Mouse (Mus musculus) embryo, embryonic 9.5 days (tissue): ENCODE data around the gene Arsg.

ENCODE experiments used
- DNase-seq: peaks from one replicate; pipeline ENCODE4 v3.0.0-alpha.2; 2017; ENCODE audit errors: extremely low spot score

The Arsg gene

GRCm38 (mm10) chr11:109473171-109474085 lies at the start of gene Arsg, which contains the start of gene Slc16a6:
TSS of gene Arsg (plus strand) at chr11:109473374.
TSS of gene Slc16a6 (minus strand) at chr11:109473598.
- DNase-seq = peak; percentile 95

GRCm38 (mm10) chr11:109425392-109426271 lies 47.5 kb upstream of the Arsg start, which contains the start of gene Amz2:
TSS of gene Amz2 (plus strand) at chr11:109425946.
- DNase-seq = peak; percentile 100

- DNase-seq = no peak
These were observed 46.9 kb upstream of the Arsg start for GRCm38 (mm10) chr11:109426272-109426586.

DNA sequence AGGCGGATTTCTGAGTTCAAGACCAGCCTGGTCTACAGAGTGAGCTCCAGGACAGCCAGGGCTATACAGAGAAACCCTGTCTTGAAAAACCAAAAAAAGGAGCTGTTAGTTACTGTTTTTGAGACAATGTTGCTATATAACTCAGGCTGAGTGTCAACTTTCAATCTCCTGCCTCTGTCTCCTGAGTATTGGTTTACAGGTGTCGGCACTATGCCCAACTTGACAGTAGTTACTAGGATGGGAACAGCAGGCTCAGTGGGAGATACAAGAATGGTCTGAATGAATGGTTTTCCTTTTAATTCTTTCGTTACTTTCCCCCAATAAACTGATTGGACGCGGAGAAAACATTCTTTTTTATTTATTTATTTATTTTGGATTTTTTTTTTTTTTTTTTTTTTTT lies 45.8 kb upstream of the Arsg start:
- DNase-seq = no peak

GRCm38 (mm10) chr11:109434233-109434798 lies 38.9 kb upstream of the Arsg start:
- DNase-seq = no peak

DNA sequence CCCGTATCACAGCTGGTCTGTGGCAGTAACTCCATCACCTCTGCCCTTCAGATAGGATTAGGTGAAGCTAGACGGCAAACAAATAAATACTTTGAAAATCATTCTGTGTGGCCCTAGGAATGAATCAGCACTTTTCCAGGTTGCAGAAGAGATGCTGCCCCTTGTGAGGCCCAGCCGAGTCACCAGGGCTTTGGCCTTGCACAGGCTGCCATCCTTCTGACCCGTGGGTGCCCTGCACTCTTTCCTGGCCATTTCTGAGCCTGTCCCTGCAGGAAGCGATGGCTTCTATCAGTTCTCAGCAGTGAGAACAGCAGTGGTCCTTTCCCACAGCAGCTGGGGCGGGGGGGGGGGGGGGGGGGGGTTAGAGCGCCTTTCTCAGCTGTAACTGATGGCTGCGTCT lies 36.3 kb upstream of the Arsg start:
- DNase-seq = no peak

DNA sequence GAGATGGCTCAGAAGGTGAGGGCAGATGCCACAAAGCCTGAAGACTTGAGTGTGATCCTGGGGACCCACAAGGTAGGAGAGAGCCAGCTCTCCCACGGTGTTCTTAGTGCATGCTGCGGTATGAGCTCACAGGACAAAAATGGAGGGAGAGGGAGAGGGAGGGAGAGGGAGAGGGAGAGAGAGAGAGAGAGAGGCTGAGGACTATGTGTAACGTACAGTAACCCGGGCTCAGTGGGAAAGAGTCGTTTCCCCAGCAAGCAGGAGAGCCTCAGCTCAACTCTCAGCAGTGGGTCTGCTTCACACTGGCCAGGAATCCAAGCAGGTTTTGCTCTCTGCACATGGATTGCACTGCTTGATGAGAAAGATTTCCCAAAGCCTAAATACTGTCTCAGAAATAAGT lies 34.0 kb upstream of the Arsg start:
- no peak for DNase-seq

- DNase-seq = peak; percentile 68
These were observed 33.3 kb upstream of the Arsg start for GRCm38 (mm10) chr11:109439829-109440340.

- DNase-seq = no peak
These were observed 32.5 kb upstream of the Arsg start for GRCm38 (mm10) chr11:109440641-109441040.

DNA sequence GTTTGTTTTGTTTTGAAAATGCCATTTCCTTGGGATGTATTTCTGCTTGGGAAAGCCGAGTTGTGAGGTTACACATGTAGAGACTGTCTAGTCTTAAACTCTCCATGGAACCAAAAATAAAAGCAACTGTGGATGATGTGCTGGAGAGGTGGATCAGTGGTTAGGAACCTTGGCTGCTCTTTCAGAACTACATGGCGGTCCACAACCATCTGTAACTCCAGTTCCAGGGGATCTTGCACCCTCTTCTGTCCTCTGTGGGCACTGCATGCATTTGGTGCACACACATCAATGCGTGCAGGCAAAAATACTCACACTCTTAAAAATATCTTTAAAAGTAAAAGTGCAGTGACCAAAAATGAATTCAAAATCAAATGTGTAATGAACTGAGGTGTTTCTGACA lies 32.1 kb upstream of the Arsg start:
- DNase-seq = peak; percentile 28

- DNase-seq = no peak
These were observed 30.9 kb upstream of the Arsg start for GRCm38 (mm10) chr11:109442166-109442730.

GRCm38 (mm10) chr11:109443468-109444263 lies 29.5 kb upstream of the Arsg start:
- no peak for DNase-seq

DNA sequence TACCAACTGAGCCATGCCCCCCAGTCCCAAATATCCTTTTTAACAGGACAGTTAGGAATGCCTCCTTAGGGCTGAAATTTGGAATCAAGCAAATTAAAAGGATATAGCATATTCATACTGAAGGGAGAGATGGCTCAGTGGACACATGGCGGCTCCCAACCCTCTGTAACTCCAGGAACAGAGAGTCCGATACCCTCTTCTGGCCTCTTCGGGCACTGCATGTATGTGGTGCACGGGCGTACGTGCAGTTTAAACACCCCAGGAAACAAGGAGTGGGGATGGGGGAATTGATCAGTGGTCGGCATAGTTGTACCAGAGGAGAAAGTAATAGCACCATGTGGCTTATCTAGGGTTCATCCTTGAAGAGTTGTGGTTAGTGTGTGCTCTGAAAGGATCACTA lies 28.6 kb upstream of the Arsg start:
- peak; percentile 19 for DNase-seq

GRCm38 (mm10) chr11:109445438-109446035 lies 27.6 kb upstream of the Arsg start:
- DNase-seq = peak; percentile 49

DNA sequence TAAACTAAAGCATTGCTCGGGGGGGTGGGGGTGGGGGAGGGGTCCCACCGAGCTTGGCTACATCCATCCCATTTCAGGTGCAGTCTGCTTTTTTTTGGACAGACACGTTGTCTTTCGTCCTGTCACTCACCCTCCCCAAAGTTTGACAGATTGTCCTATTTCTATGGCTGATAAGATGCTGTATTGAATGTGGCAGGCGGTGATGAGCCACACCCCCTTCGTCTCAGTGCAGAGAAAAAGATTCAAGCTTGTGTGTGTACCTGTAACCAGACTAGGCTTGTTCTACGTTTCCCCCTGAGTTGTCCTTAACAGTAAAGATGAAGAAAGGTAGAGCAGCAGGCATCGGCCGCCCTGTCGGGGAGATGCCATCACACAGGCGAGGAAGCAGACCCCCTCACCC lies 22.0 kb upstream of the Arsg start:
- DNase-seq = no peak

DNA sequence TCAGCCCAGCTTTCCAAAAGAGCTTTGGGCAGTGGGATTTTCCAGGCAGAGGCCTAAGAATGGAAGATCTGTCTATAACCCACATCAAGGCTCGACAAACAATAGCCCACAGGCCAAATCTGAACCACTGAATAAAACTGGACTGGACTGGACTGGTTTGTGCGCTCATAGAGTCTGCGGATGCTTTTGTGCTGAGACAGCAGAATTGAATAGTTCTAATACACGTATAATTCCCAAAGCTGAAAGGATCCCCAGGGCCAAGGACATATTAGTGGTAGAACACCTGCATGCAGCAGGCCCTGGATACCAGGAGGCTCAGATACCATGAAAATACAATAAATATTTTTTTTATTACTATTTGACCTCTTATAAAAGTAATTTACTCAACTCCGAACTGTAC lies 16.9 kb upstream of the Arsg start:
- DNase-seq = no peak

DNA sequence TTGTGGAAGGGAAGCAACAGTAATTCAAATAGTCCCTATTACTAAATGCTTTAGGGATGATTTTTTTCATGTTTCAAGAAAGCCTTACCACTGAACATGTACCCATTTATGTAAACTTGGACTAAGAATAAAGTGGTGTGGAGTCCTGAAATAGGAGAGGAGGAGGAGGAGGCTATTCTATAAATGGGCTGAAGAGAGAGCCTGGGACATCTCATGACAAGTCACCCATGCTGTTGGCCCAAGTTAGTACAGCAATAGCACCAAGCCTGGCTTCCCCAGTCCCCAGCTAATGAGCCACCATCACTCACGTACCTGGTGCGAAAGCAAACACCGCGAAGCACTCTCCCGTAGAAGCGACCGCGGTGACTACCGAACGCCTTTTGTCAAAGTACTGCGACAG lies 15.0 kb upstream of the Arsg start:
- DNase-seq = no peak

GRCm38 (mm10) chr11:109460586-109460985 lies 12.6 kb upstream of the Arsg start:
- no peak for DNase-seq

DNA sequence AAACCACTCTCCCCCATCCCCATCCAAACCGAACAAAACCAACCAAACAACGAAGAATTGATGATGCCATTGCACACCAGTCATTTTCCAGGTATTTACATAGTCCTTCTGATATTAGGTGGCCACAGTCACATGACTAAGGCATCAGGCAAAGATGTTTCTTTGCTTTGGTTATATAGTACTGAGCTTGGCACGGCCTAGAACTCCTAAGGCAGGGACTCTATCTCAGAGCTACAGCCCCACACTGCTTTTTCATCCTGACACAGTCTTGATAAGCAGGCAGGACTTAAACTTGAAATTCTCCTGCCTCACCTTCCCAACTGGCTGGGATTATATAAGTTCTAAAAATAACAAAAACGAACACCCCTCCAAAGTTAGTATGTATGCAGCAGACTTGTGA lies 8.1 kb upstream of the Arsg start:
- DNase-seq = no peak

- DNase-seq = no peak
These were observed 6.2 kb upstream of the Arsg start for GRCm38 (mm10) chr11:109466987-109467386.

DNA sequence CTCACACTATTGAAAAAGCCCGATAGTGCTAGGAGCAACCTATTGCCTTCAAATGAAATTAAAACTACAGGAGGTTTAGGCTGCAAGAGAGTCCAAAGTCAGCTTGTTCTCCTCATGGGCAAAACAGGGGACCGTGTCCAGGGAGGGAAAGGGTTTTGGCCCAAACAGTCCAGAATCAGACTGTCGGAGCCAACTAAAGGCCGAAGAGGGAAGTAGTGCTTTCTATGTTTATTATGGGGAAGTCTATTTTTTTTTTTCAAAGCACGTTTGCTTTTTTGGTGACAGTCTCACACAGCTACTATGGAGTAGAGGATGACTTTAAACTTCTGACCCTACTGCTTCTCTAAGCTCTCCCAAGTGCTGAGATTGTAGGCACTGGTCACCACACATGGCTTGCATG lies 5.0 kb upstream of the Arsg start:
- DNase-seq = no peak
